Mouse (Mus musculus) myocyte (in vitro differentiated cells): ENCODE measurements around the gene Usp34. TPM values are rescaled to one million over a fixed set of nuclear protein-coding genes. Genes with fewer than 3 reads are reported as not detected.
"Not testable (repeated sequence)": the region's sequence is repeated elsewhere in the genome, so short reads cannot be mapped to it uniquely, and the experiment has no call there.

ENCODE experiments used
- H3K27me3 ChIP-seq: one replicate; pipeline ENCODE4 v1.6.1; 2011; ENCODE audit not compliant: control insufficient read depth, insufficient read depth, insufficient read length
- H3K36me3 ChIP-seq: one replicate; pipeline ENCODE4 v1.6.1; 2011; ENCODE audit not compliant: control insufficient read depth, insufficient read depth
- H3K4me2 ChIP-seq: one replicate; pipeline ENCODE4 v1.6.1; 2011; ENCODE audit warnings: low read depth, control low read depth
- H3K4me3 ChIP-seq: one replicate; pipeline ENCODE4 v1.5.1; 2011; ENCODE audit warnings: mild to moderate bottlenecking, control low read depth, moderate library complexity
- H3K79me2 ChIP-seq: one replicate; pipeline ENCODE4 v1.6.1; 2011; ENCODE audit not compliant: control insufficient read depth, insufficient read depth
- H3ac ChIP-seq: one replicate; pipeline ENCODE4 v1.6.1; 2011; ENCODE audit not compliant: control insufficient read depth, insufficient read length
- CEBPB ChIP-seq: IDR thresholded peaks from 2 replicates; pipeline ENCODE4 v1.6.1; 2011; ENCODE audit warnings: mild to moderate bottlenecking, moderate library complexity; ENCODE audit not compliant: poor library complexity, insufficient read depth, severe bottlenecking
- E2F4 ChIP-seq: IDR thresholded peaks from one replicate; pipeline ENCODE4 v1.6.1; 2011; ENCODE audit warnings: mild to moderate bottlenecking, control low read depth, moderate library complexity; ENCODE audit not compliant: insufficient read depth
- MAX ChIP-seq: IDR thresholded peaks from one replicate; pipeline ENCODE4 v1.6.1; 2011; ENCODE audit warnings: low read depth, mild to moderate bottlenecking, control low read depth
- MYOD1 ChIP-seq, 3 experiments: IDR thresholded peaks; one replicate each; pipeline ENCODE4 v1.6.1; 2011; ENCODE audit warnings: control low read depth in 2 of 3, low read depth in 2 of 3, mild to moderate bottlenecking in 2 of 3, moderate library complexity in 1 of 3; ENCODE audit not compliant: insufficient read length in 2 of 3, control insufficient read depth in 1 of 3
- MYOG ChIP-seq, 3 experiments: IDR thresholded peaks; one replicate each; pipeline ENCODE4 v1.6.1; 2011; ENCODE audit warnings: control low read depth in 2 of 3, low read depth in 2 of 3, mild to moderate bottlenecking in 2 of 3; ENCODE audit not compliant: insufficient read length in 2 of 3, control insufficient read depth in 1 of 3, insufficient read depth in 1 of 3
- POLR2A ChIP-seq: IDR thresholded peaks from one replicate; pipeline ENCODE4 v1.6.1; 2011; ENCODE audit warnings: low read depth, mild to moderate bottlenecking, control low read depth, moderate library complexity; ENCODE audit not compliant: insufficient read length
- POLR2AphosphoS2 ChIP-seq: IDR thresholded peaks from one replicate; pipeline ENCODE4 v1.6.1; 2011; ENCODE audit warnings: low read depth, control low read depth; ENCODE audit not compliant: insufficient read length
- REST ChIP-seq: IDR thresholded peaks from one replicate; pipeline ENCODE4 v1.6.1; 2011; ENCODE audit warnings: mild to moderate bottlenecking, control low read depth, moderate library complexity; ENCODE audit not compliant: insufficient read depth, insufficient read length
- SRF ChIP-seq: IDR thresholded peaks from one replicate; pipeline ENCODE4 v1.6.1; 2011; ENCODE audit warnings: low read depth; ENCODE audit not compliant: control insufficient read depth, insufficient read length
- TCF12 ChIP-seq: IDR thresholded peaks from one replicate; pipeline ENCODE4 v1.6.1; 2011; ENCODE audit warnings: mild to moderate bottlenecking, control low read depth; ENCODE audit not compliant: poor library complexity, insufficient read depth, severe bottlenecking
- TCF3 ChIP-seq: IDR thresholded peaks from one replicate; pipeline ENCODE4 v1.6.1; 2011; ENCODE audit warnings: low read depth, control low read depth; ENCODE audit not compliant: insufficient read length
- USF1 ChIP-seq: IDR thresholded peaks from one replicate; pipeline ENCODE4 v1.6.1; 2011; ENCODE audit warnings: low read depth, mild to moderate bottlenecking, control low read depth, moderate library complexity
- polyA plus RNA-seq: library from polyadenylated mRNA; unstranded; fragments of >200 nt; fragmentation: generic; extraction: Trizol; gene quantifications from one replicate; pipeline ENCODE4 v1.2.1, GENCODE M21; 2012; ENCODE audit warnings: missing spikeins

The Usp34 gene
- polyA plus RNA-seq, 1 experiment = 7.2 TPM

DNA sequence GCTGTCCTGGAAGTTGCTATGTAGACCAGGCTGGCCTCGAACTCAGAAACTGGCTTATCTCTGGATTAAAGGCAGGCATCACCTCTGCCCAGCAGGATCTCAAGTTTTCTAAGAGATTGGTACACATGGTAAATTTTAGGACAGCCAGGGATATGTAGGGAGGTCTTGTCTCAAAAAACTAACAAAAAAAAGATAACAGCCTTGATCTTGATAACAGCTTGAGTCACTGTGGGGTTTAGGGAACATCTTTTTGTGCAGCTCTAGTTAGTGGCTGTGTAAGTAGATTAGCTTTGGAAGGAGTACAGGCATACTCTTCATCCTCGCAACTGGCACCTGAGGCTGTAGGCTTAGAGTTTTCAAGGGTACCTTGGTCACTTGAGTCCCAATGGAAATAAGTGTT, 9.3 kb upstream of the Usp34 start:
- H3K4me3 ChIP-seq = no peak overlapping the region
- H3ac ChIP-seq = no peak overlapping the region
- H3K79me2 ChIP-seq = no peaks in the 10 kb centered on the region
- H3K36me3 ChIP-seq = peaks cover 62% of the 10 kb centered on the region
- TF ChIP-seq MYOG (IDR thresholded peaks at IDR 0.05; ENCODE audit: control insufficient read depth in 1 of 3, insufficient read depth in 1 of 3, insufficient read length in 2 of 3, low read depth in 2 of 3) = no peak
- TF ChIP-seq REST = no peak
- TF ChIP-seq TCF12 = no peak
- TF ChIP-seq E2F4 = no peak
- no peak for TF ChIP-seq POLR2A
- TF ChIP-seq SRF = no peak
- no peak for TF ChIP-seq TCF3
- no peak for TF ChIP-seq USF1
- no peak overlapping the region for H3K4me2 ChIP-seq
- no peaks in the 10 kb centered on the region for H3K27me3 ChIP-seq

DNA sequence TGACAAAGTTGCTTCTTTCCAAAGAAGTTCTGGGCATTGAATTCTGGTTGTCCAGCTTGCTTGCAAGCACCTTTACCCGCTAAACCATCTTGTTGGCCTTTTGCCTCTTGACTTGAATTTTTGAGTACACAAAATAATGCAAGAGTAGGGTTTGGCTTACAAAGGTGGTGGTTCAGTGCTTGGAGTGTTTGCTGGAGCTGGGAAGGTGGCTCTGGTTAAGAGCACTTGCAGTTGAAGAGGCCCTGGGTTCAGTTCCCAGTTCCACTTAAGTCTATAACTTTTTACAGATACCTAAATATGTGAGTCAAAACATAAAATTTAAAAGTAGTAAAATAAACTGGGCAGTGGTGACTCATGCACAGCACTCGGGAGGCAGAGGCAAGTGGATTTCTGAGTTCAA, 8.4 kb upstream of the Usp34 start:
- TF ChIP-seq POLR2A (no peak), REST (no peak), TCF3 (no peak), CEBPB (no peak), POLR2AphosphoS2 (no peak), MAX (no peak), SRF (no peak), TCF12 (no peak), MYOG (IDR thresholded peaks at IDR 0.05; ENCODE audit: control insufficient read depth in 1 of 3, insufficient read depth in 1 of 3, insufficient read length in 2 of 3, low read depth in 2 of 3) (no peak), E2F4 (no peak), MYOD1 (IDR thresholded peaks at IDR 0.05; ENCODE audit: control insufficient read depth in 1 of 3, insufficient read length in 2 of 3, low read depth in 2 of 3) (no peak)
- no peaks in the 10 kb centered on the region for H3K79me2 ChIP-seq
- peaks cover 54% of the 10 kb centered on the region for H3K36me3 ChIP-seq
- H3K4me2 ChIP-seq = no peak overlapping the region
- no peak overlapping the region for H3K4me3 ChIP-seq
- no peak overlapping the region for H3ac ChIP-seq
- no peaks in the 10 kb centered on the region for H3K27me3 ChIP-seq

DNA sequence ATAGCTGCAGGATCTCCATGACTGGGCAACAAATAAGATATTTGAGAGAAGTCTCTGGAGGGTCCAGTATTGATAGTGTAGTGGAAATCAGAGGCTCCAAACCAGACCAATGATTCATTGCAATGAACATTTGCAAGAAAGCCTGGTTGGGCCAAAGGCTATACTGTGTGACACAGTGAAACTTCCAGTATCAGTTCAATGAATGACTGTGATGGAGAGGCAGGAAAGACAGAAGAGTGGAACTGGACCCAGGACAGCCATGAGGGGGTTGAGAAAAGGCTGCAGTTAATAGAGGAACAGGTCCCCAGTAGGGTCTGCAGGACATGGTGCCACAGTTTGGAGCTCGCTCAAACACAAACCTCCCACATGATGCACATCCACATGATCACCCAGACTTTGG, 6.8 kb upstream of the Usp34 start:
- TF ChIP-seq REST = no peak
- TF ChIP-seq MYOG (IDR thresholded peaks at IDR 0.05; ENCODE audit: control insufficient read depth in 1 of 3, insufficient read depth in 1 of 3, insufficient read length in 2 of 3, low read depth in 2 of 3) = no peak
- TF ChIP-seq SRF = no peak
- TF ChIP-seq USF1 = no peak
- no peak for TF ChIP-seq TCF12
- TF ChIP-seq MYOD1 (IDR thresholded peaks at IDR 0.05; ENCODE audit: control insufficient read depth in 1 of 3, insufficient read length in 2 of 3, low read depth in 2 of 3) = no peak
- TF ChIP-seq TCF3 = no peak
- no peak for TF ChIP-seq POLR2AphosphoS2
- TF ChIP-seq CEBPB = no peak
- TF ChIP-seq POLR2A = no peak
- Histone ChIP-seq H3K27me3 (no peaks in the 10 kb centered on the region), H3ac (no peak overlapping the region), H3K36me3 (peaks cover 39% of the 10 kb centered on the region), H3K79me2 (no peaks in the 10 kb centered on the region), H3K4me2 (no peak overlapping the region), H3K4me3 (no peak overlapping the region)

DNA sequence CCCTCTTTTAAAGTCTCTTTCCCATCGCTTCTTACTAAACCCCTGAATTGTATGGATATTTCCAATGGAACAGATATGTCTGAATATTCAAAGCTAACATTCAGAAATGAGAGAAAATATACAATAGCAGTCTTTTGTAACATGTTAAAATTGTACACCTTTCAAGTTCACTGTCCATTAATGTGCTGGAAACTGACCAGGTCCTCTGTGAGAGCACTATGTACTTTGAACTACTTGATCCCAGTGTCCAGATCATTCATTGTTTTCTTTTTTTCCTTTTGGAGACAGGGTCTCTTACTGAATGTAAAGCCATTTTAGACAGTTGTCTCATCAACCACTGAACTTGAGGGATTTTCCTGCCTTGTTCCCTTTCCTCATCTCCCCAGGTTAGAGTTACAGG, 3.6 kb upstream of the Usp34 start:
- Histone ChIP-seq H3K36me3 (peaks cover 8% of the 10 kb centered on the region), H3K4me3 (no peak overlapping the region)
- no peak for TF ChIP-seq USF1
- no peak for TF ChIP-seq MYOG (IDR thresholded peaks at IDR 0.05; ENCODE audit: control insufficient read depth in 1 of 3, insufficient read depth in 1 of 3, insufficient read length in 2 of 3, low read depth in 2 of 3)
- no peak for TF ChIP-seq POLR2A
- TF ChIP-seq CEBPB = no peak
- TF ChIP-seq TCF3 = no peak
- TF ChIP-seq E2F4 = no peak
- TF ChIP-seq POLR2AphosphoS2 = no peak
- TF ChIP-seq MAX = no peak
- TF ChIP-seq TCF12 = no peak
- TF ChIP-seq REST = no peak

DNA sequence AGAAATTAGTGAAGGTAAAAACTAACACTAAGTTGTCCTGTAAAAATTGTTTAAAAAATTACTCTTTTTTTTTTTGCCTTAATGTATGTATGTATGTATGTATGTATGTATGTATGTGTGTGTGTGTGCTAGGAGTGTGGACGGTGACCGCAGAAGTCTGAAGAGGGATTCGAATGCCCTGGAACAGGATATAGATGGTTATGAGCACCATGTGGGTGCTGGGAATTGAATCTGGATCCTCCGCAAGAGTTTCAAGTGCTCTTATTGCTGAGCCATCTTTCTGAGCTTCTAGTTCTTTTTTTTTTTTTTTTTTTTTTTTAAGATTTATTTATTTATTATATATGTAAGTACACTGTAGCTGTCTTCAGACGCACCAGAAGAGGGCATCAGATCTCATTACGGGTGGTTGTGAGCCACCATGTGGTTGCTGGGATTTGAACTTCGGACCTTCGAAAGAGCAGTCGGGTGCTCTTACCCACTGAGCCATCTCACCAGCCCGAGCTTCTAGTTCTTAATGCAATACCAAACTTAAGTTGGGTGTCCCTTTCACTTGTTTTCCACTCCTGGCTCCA, 1.5 kb upstream of the Usp34 start:
- Histone ChIP-seq H3ac (peak overlapping the region; percentile 86), H3K79me2 (peaks cover 33% of the 10 kb centered on the region), H3K4me2 (peak overlapping the region; percentile 79), H3K4me3 (peak overlapping the region; percentile 82)
- H3K27me3 ChIP-seq, H3K36me3 ChIP-seq: not testable (repeated sequence)

More for the DNA sequence above, 3.6 kb upstream of the Usp34 start:
- H3K27me3 ChIP-seq = no peaks in the 10 kb centered on the region
- no peak overlapping the region for H3ac ChIP-seq
- no peak overlapping the region for H3K4me2 ChIP-seq
- peaks cover 12% of the 10 kb centered on the region for H3K79me2 ChIP-seq
